22 mouse cellular contexts compared by ENCODE assay signal in genomic region chr9:70238391-70238790, GRCm38 (mm10). TPM values are rescaled to one million over a fixed set of nuclear protein-coding genes. Genes with fewer than 3 reads are reported as not detected.
DNase-seq lines count a peak whose midpoint lies in the region; ATAC-seq and TF ChIP-seq lines count a peak whose summit lies in the region.
"Had no signal": no experiment of that assay in that cellular context is flagged by ENCODE, and none has a peak within 500 bp of the region (broad histone marks: within the 10 kb centered on the region; RNA-seq: fewer than 3 reads in every experiment).

No protein-coding gene starts in this region.

- dilution Hi-C loops in CH12.LX (cut with MboI; ENCODE audit: extremely low pct_ligation_motif_present, extremely low pct_unique_long_range_greater_than_20kb, low sequenced_read_pairs): no loop called here

- no peak for ATAC-seq in liver, embryonic 11.5 days (replicated peaks; ENCODE audit: low FRiP score)
- ATAC-seq in lung, postnatal 0 days: no peak
- ATAC-seq: forebrain, embryonic 14.5 days; forebrain, postnatal 0 days; Patski had no signal

- TF ChIP-seq CTCF in liver, adult 2 months (IDR thresholded peaks at IDR 0.05; ENCODE audit: low read depth, low read length): no peak
- TF ChIP-seq CTCF in lung, postnatal 0 days (IDR thresholded peaks at IDR 0.05): no peak
- no peak for TF ChIP-seq CTCF in CH12.LX (conservative IDR thresholded peaks at IDR 0.05 in 1 of 2, IDR thresholded peaks at IDR 0.05 in 1 of 2; ENCODE audit: low read depth in 2 of 2, low read length in 2 of 2)

- no peak overlapping the region for H3K4me3 ChIP-seq in liver, adult 2 months (ENCODE audit: insufficient read depth, low read depth, low read length)
- no peak overlapping the region for H3K4me3 ChIP-seq in liver, embryonic 11.5 days (ENCODE audit: low read depth, low read length)
- no peak overlapping the region for H3K4me3 ChIP-seq in lung, postnatal 0 days (ENCODE audit: low read depth, low read length)
- H3K4me3 ChIP-seq in CH12.LX (replicated peaks in 1 of 3; ENCODE audit: low read depth in 2 of 3, low read length in 2 of 3, poor library complexity in 1 of 3): no peak overlapping the region
- H3K4me3 ChIP-seq: embryonic facial prominence, embryonic 12.5 days; embryonic facial prominence, embryonic 15.5 days; gastrocnemius, adult 2 months; hindbrain, embryonic 12.5 days had no signal

- H3K4me2 ChIP-seq in liver, embryonic 11.5 days: no peak overlapping the region
- H3K4me2 ChIP-seq in lung, postnatal 0 days (replicated peaks; ENCODE audit: low read depth, low read length): no peak overlapping the region
- no peak overlapping the region for H3K4me2 ChIP-seq in CH12.LX (ENCODE audit: insufficient read depth, low read depth, poor library complexity, severe bottlenecking)
- H3K4me2 ChIP-seq: embryonic facial prominence, embryonic 12.5 days; embryonic facial prominence, embryonic 15.5 days; heart, embryonic 11.5 days; hindbrain, embryonic 12.5 days had no signal

- no peak for TF ChIP-seq RAD21 in CH12.LX (IDR thresholded peaks at IDR 0.05; ENCODE audit: low read depth, low read length)

- TF ChIP-seq POLR2A in liver, adult 2 months (IDR thresholded peaks at IDR 0.05; ENCODE audit: extremely low read depth, insufficient read depth, low read length): no peak
- 0 out of 2 replicates have a peak, but pooled peaks have one; percentile 37 for TF ChIP-seq POLR2A in CH12.LX (IDR thresholded peaks at IDR 0.05; ENCODE audit: low read depth, low read length)

- H3K79me2 ChIP-seq in liver, adult 2 months (ENCODE audit: control insufficient read depth, insufficient read depth, low read length): peaks cover 29% of the 10 kb centered on the region; the same call in 1 of the 2 replicates
- peaks cover 86% of the 10 kb centered on the region for H3K79me2 ChIP-seq in CH12.LX (replicated peaks; ENCODE audit: control insufficient read depth, extremely low read depth, insufficient read depth, poor library complexity, severe bottlenecking)

- H3K36me3 ChIP-seq in liver, adult 2 months (ENCODE audit: control insufficient read depth, insufficient read depth, low read length): no peaks in the 10 kb centered on the region
- no peaks in the 10 kb centered on the region for H3K36me3 ChIP-seq in liver, embryonic 11.5 days (ENCODE audit: control insufficient read depth, insufficient read depth, low read length)
- no peaks in the 10 kb centered on the region for H3K36me3 ChIP-seq in lung, postnatal 0 days (ENCODE audit: insufficient read depth, low read length)
- peaks cover 11 to 48% of the 10 kb centered on the region in 2 experiments for H3K36me3 ChIP-seq in CH12.LX (replicated peaks in 1 of 2; ENCODE audit: control insufficient read depth in 1 of 2, insufficient read depth in 1 of 2, low read length in 1 of 2)
- H3K36me3 ChIP-seq: embryonic facial prominence, embryonic 12.5 days; embryonic facial prominence, embryonic 15.5 days; G1E; hindbrain, embryonic 12.5 days had no signal

- in situ Hi-C loops in CH12.LX (cut with MboI; ENCODE audit: low pct_ligation_motif_present, low pct_unique_long_range_greater_than_20kb, low sequenced_read_pairs): no loop called here

- TF ChIP-seq EP300 in lung, postnatal 0 days (IDR thresholded peaks at IDR 0.05): no peak
- no peak for TF ChIP-seq EP300 in CH12.LX (IDR thresholded peaks at IDR 0.05; ENCODE audit: low read length)

- H3K9me3 ChIP-seq in liver, embryonic 11.5 days (ENCODE audit: control insufficient read depth, low read length): no peaks in the 10 kb centered on the region
- no peaks in the 10 kb centered on the region for H3K9me3 ChIP-seq in lung, postnatal 0 days (ENCODE audit: low read length)
- peaks cover 2% of the 10 kb centered on the region for H3K9me3 ChIP-seq in CH12.LX (replicated peaks; ENCODE audit: low read length)
- H3K9me3 ChIP-seq: embryonic facial prominence, embryonic 12.5 days; embryonic facial prominence, embryonic 15.5 days; G1E; hindbrain, embryonic 12.5 days had no signal

- peak; percentile 70 for DNase-seq in liver, adult 2 months (ENCODE audit: extremely low read depth, low read depth, low spot score)
- DNase-seq in liver, embryonic 11.5 days (ENCODE audit: low spot score): no peak
- DNase-seq in lung, postnatal 0 days (ENCODE audit: low spot score): no peak
- no peak for DNase-seq in lung, adult 18-20 months
- DNase-seq in CH12.LX (ENCODE audit: extremely low read depth): no peak
- DNase-seq in yolk sac, embryonic 10.5 days (ENCODE audit: low spot score): peak; percentile 52
- no peak for DNase-seq in cerebellum, adult 18-20 months
- DNase-seq: adrenal gland, postnatal 10 days; adrenal gland, postnatal 36 days; cerebellum, adult 2 months; cerebellum, adult 9-11 months; cerebellum, postnatal 25 days; forebrain, postnatal 0 days; gastrocnemius, adult 2 months; gastrocnemius, postnatal 14 days had no signal

- no peak overlapping the region; the same call in none of the 2 replicates for H3K27ac ChIP-seq in liver, adult 2 months (replicated peaks; ENCODE audit: insufficient read depth, low read depth, low read length)
- H3K27ac ChIP-seq in liver, embryonic 11.5 days (ENCODE audit: low read depth, low read length): no peak overlapping the region
- peak overlapping the region; percentile 79 for H3K27ac ChIP-seq in lung, postnatal 0 days (ENCODE audit: low read length)
- H3K27ac ChIP-seq in CH12.LX (ENCODE audit: insufficient read depth, low read depth): peak overlapping the region; percentile 91
- H3K27ac ChIP-seq: embryonic facial prominence, embryonic 15.5 days; hindbrain, embryonic 12.5 days had no signal

- H3K9ac ChIP-seq in liver, adult 2 months (ENCODE audit: low read depth, low read length): no peak overlapping the region
- no peak overlapping the region for H3K9ac ChIP-seq in liver, embryonic 11.5 days (ENCODE audit: low read depth, low read length)
- no peak overlapping the region for H3K9ac ChIP-seq in lung, postnatal 0 days (replicated peaks; ENCODE audit: low read depth)
- no peak overlapping the region for H3K9ac ChIP-seq in CH12.LX (ENCODE audit: insufficient read depth, low read depth)
- H3K9ac ChIP-seq: embryonic facial prominence, embryonic 12.5 days; embryonic facial prominence, embryonic 15.5 days; forebrain, postnatal 0 days; hindbrain, embryonic 12.5 days had no signal

- WGBS in liver, adult 2 months: 45% methylated on average over 6 of the region's 6 CpGs
- 78% methylated on average over 6 of the region's 6 CpGs for WGBS in liver, embryonic 11.5 days
- WGBS in lung, postnatal 0 days: 66% methylated on average over 6 of the region's 6 CpGs

- peaks cover 35% of the 10 kb centered on the region for H3K4me1 ChIP-seq in liver, adult 2 months (ENCODE audit: control insufficient read depth, insufficient read depth, low read length)
- 0 out of 2 replicates have a peak, but pooled peaks cover 2% of the 10 kb centered on the region for H3K4me1 ChIP-seq in liver, embryonic 11.5 days (replicated peaks; ENCODE audit: control insufficient read depth, insufficient read depth, low read length)
- peaks cover 52% of the 10 kb centered on the region for H3K4me1 ChIP-seq in lung, postnatal 0 days (ENCODE audit: insufficient read depth, low read depth, low read length)
- H3K4me1 ChIP-seq in CH12.LX (ENCODE audit: control insufficient read depth in 1 of 2, insufficient read depth in 2 of 2): peaks cover 43 to 91% of the 10 kb centered on the region in 2 experiments
- H3K4me1 ChIP-seq: hindbrain, embryonic 12.5 days had no signal

- H3K27me3 ChIP-seq in liver, adult 2 months (ENCODE audit: control insufficient read depth, insufficient read depth, low read length): no peaks in the 10 kb centered on the region
- no peaks in the 10 kb centered on the region for H3K27me3 ChIP-seq in liver, embryonic 11.5 days (replicated peaks; ENCODE audit: control insufficient read depth, insufficient read depth, low read length)
- H3K27me3 ChIP-seq in lung, postnatal 0 days (replicated peaks; ENCODE audit: insufficient read depth, low read length): no peaks in the 10 kb centered on the region
- H3K27me3 ChIP-seq in CH12.LX (replicated peaks): no peaks in the 10 kb centered on the region
- H3K27me3 ChIP-seq: embryonic facial prominence, embryonic 12.5 days; embryonic facial prominence, embryonic 15.5 days; hindbrain, embryonic 12.5 days; Patski had no signal

TF ChIP-seq in CH12.LX, 34 proteins besides CTCF, POLR2A, EP300 and RAD21:
- no peak for TF ChIP-seq TCF12 (IDR thresholded peaks at IDR 0.05; ENCODE audit: low read depth, low read length)
- TF ChIP-seq KAT2A (IDR thresholded peaks at IDR 0.05; ENCODE audit: insufficient replicate concordance, low read length): no peak
- TF ChIP-seq JUN (IDR thresholded peaks at IDR 0.05; ENCODE audit: insufficient read depth, low read depth, low read length): no peak
- TF ChIP-seq POLR2AphosphoS2 (IDR thresholded peaks at IDR 0.05; ENCODE audit: low read depth, low read length): no peak
- TF ChIP-seq JUND (conservative IDR thresholded peaks at IDR 0.05; ENCODE audit: low read depth, low read length): no peak
- TF ChIP-seq SIN3A (IDR thresholded peaks at IDR 0.05; ENCODE audit: low read length): no peak
- no peak for TF ChIP-seq TBP (conservative IDR thresholded peaks at IDR 0.05; ENCODE audit: low read depth, low read length)
- TF ChIP-seq USF1 (IDR thresholded peaks at IDR 0.05; ENCODE audit: low read depth, low read length): no peak
- no peak for TF ChIP-seq NRF1 (IDR thresholded peaks at IDR 0.05; ENCODE audit: low read depth, low read length)
- no peak for TF ChIP-seq MEF2A (IDR thresholded peaks at IDR 0.05; ENCODE audit: borderline replicate concordance, low read depth, low read length)
- TF ChIP-seq RCOR1 (conservative IDR thresholded peaks at IDR 0.05; ENCODE audit: low read depth, low read length): no peak
- TF ChIP-seq ZKSCAN1 (IDR thresholded peaks at IDR 0.05; ENCODE audit: borderline replicate concordance, low read depth, low read length): no peak
- TF ChIP-seq CHD1 (IDR thresholded peaks at IDR 0.05; ENCODE audit: low read depth, low read length): no peak
- TF ChIP-seq ZC3H11A (IDR thresholded peaks at IDR 0.05; ENCODE audit: low read depth, low read length): no peak
- no peak for TF ChIP-seq UBTF (IDR thresholded peaks at IDR 0.05; ENCODE audit: low read depth, low read length)
- no peak for TF ChIP-seq MAZ (IDR thresholded peaks at IDR 0.05; ENCODE audit: low read depth, low read length)
- no peak for TF ChIP-seq NELFE (IDR thresholded peaks at IDR 0.05; ENCODE audit: low read depth, low read length)

RNA-seq across cellular contexts. Expression of gene Myo1e, which starts 31.2 kb away (rescaled TPM):
- total RNA-seq in liver, adult 2 months (2014; rRNA removed): 25.1 and 27.2 TPM in 2 replicates
- 9.2 and 11.2 TPM in 2 replicates for polyA plus RNA-seq in liver, adult 2 months (2012; rRNA removed)
- 5.9 and 6.1 TPM in 2 replicates for polyA plus RNA-seq in liver, embryonic 11.5 days (2014; fragmentation: Nextera tagmentation; extraction: Ambion mirVana)
- polyA plus RNA-seq in lung, postnatal 0 days (2015; fragmentation: Nextera tagmentation; extraction: Ambion mirVana): 36.0 and 43.0 TPM in 2 replicates
- total RNA-seq in CH12.LX (2012; rRNA removed): 97.6 and 98.7 TPM in 2 replicates
- total RNA-seq in CH12.LX (2014; rRNA removed): 82.3 and 88.5 TPM in 2 replicates
- polyA plus RNA-seq in CH12.LX (2012; ENCODE audit: insufficient read length, low read depth): 186 and 188 TPM in 2 replicates

Comparison
In these comparisons a context has a peak if more than half of its experiments do, and no peak if none do; other contexts are left out.
1. DNase-seq: peak in liver, adult 2 months (single experiment) and yolk sac, embryonic 10.5 days (single experiment); none in liver, embryonic 11.5 days (single experiment), lung, postnatal 0 days (single experiment), lung, adult 18-20 months (0 of 2), CH12.LX (single experiment) and cerebellum, adult 18-20 months (0 of 2).
2. H3K27ac ChIP-seq: peak in lung, postnatal 0 days (single experiment) and CH12.LX (single experiment); none in liver, adult 2 months (single experiment) and liver, embryonic 11.5 days (single experiment).